Mouse (Mus musculus): ENCODE data around the gene Ncam2. TPM values are rescaled to one million over a fixed set of nuclear protein-coding genes. Genes with fewer than 3 reads are reported as not detected.

Gene Ncam2
- polyA plus RNA-seq, 1 experiment, result not detected

- H3K36me3 ChIP-seq (ENCODE audit: control insufficient read depth, insufficient read depth, low read length), result no peaks in the 10 kb centered on the region
- H3K27me3 ChIP-seq (ENCODE audit: control insufficient read depth, insufficient read depth, low read length), result no peaks in the 10 kb centered on the region
- H3K4me1 ChIP-seq (ENCODE audit: control insufficient read depth, insufficient read depth, low read length), result no peaks in the 10 kb centered on the region
- no peak overlapping the region for H3K4me3 ChIP-seq (ENCODE audit: control insufficient read depth, low read depth, low read length)
- TF ChIP-seq POLR2A (IDR thresholded peaks at IDR 0.05; ENCODE audit: control insufficient read depth, low read depth, low read length) (no peak), CTCF (IDR thresholded peaks at IDR 0.05; ENCODE audit: control insufficient read depth, insufficient read depth, insufficient replicate concordance, low read depth, low read length) (no peak)
- no peak overlapping the region for H3K27ac ChIP-seq (ENCODE audit: control insufficient read depth, insufficient read depth, low read depth, low read length)
Observed at GRCm38 (mm10) chr16:81303806-81304205, 103.3 kb downstream of the Ncam2 start.

- no peaks in the 10 kb centered on the region for H3K36me3 ChIP-seq (ENCODE audit: control insufficient read depth, insufficient read depth, low read length)
Observed at GRCm38 (mm10) chr16:81309215-81309614, 108.7 kb downstream of the Ncam2 start.

GRCm38 (mm10) chr16:81319037-81319436 is 118.5 kb downstream of the Ncam2 start:
- Histone ChIP-seq H3K4me1 (ENCODE audit: control insufficient read depth, insufficient read depth, low read length) (no peaks in the 10 kb centered on the region), H3K4me3 (ENCODE audit: control insufficient read depth, low read depth, low read length) (no peak overlapping the region), H3K36me3 (ENCODE audit: control insufficient read depth, insufficient read depth, low read length) (no peaks in the 10 kb centered on the region), H3K27ac (ENCODE audit: control insufficient read depth, insufficient read depth, low read depth, low read length) (no peak overlapping the region), H3K27me3 (ENCODE audit: control insufficient read depth, insufficient read depth, low read length) (no peaks in the 10 kb centered on the region)
- TF ChIP-seq CTCF (IDR thresholded peaks at IDR 0.05; ENCODE audit: control insufficient read depth, insufficient read depth, insufficient replicate concordance, low read depth, low read length) (no peak), POLR2A (IDR thresholded peaks at IDR 0.05; ENCODE audit: control insufficient read depth, low read depth, low read length) (no peak)

More at GRCm38 (mm10) chr16:81309215-81309614, 108.7 kb downstream of the Ncam2 start:
- TF ChIP-seq CTCF (IDR thresholded peaks at IDR 0.05; ENCODE audit: control insufficient read depth, insufficient read depth, insufficient replicate concordance, low read depth, low read length) (no peak), POLR2A (IDR thresholded peaks at IDR 0.05; ENCODE audit: control insufficient read depth, low read depth, low read length) (no peak)
- Histone ChIP-seq H3K27me3 (ENCODE audit: control insufficient read depth, insufficient read depth, low read length) (no peaks in the 10 kb centered on the region), H3K27ac (ENCODE audit: control insufficient read depth, insufficient read depth, low read depth, low read length) (no peak overlapping the region), H3K4me1 (ENCODE audit: control insufficient read depth, insufficient read depth, low read length) (no peaks in the 10 kb centered on the region), H3K4me3 (ENCODE audit: control insufficient read depth, low read depth, low read length) (no peak overlapping the region)

- no peaks in the 10 kb centered on the region for H3K27me3 ChIP-seq (ENCODE audit: control insufficient read depth, insufficient read depth, low read length)
- no peak overlapping the region for H3K27ac ChIP-seq (ENCODE audit: control insufficient read depth, insufficient read depth, low read depth, low read length)
- no peaks in the 10 kb centered on the region for H3K4me1 ChIP-seq (ENCODE audit: control insufficient read depth, insufficient read depth, low read length)
- no peak overlapping the region for H3K4me3 ChIP-seq (ENCODE audit: control insufficient read depth, low read depth, low read length)
- H3K36me3 ChIP-seq (ENCODE audit: control insufficient read depth, insufficient read depth, low read length), result no peaks in the 10 kb centered on the region
- no peak for TF ChIP-seq CTCF (IDR thresholded peaks at IDR 0.05; ENCODE audit: control insufficient read depth, insufficient read depth, insufficient replicate concordance, low read depth, low read length)
- no peak for TF ChIP-seq POLR2A (IDR thresholded peaks at IDR 0.05; ENCODE audit: control insufficient read depth, low read depth, low read length)
Observed at GRCm38 (mm10) chr16:81330539-81330938, 130.0 kb downstream of the Ncam2 start.

GRCm38 (mm10) chr16:81365901-81366300 is 165.4 kb downstream of the Ncam2 start:
- Histone ChIP-seq H3K27me3 (ENCODE audit: control insufficient read depth, insufficient read depth, low read length) (no peaks in the 10 kb centered on the region), H3K4me1 (ENCODE audit: control insufficient read depth, insufficient read depth, low read length) (no peaks in the 10 kb centered on the region), H3K27ac (ENCODE audit: control insufficient read depth, insufficient read depth, low read depth, low read length) (no peak overlapping the region), H3K4me3 (ENCODE audit: control insufficient read depth, low read depth, low read length) (no peak overlapping the region), H3K36me3 (ENCODE audit: control insufficient read depth, insufficient read depth, low read length) (no peaks in the 10 kb centered on the region)
- TF ChIP-seq CTCF (IDR thresholded peaks at IDR 0.05; ENCODE audit: control insufficient read depth, insufficient read depth, insufficient replicate concordance, low read depth, low read length), result no peak
- TF ChIP-seq POLR2A (IDR thresholded peaks at IDR 0.05; ENCODE audit: control insufficient read depth, low read depth, low read length), result no peak

GRCm38 (mm10) chr16:81374234-81374633 is 173.7 kb downstream of the Ncam2 start:
- Histone ChIP-seq H3K36me3 (ENCODE audit: control insufficient read depth, insufficient read depth, low read length) (no peaks in the 10 kb centered on the region), H3K27ac (ENCODE audit: control insufficient read depth, insufficient read depth, low read depth, low read length) (no peak overlapping the region), H3K4me3 (ENCODE audit: control insufficient read depth, low read depth, low read length) (no peak overlapping the region), H3K4me1 (ENCODE audit: control insufficient read depth, insufficient read depth, low read length) (no peaks in the 10 kb centered on the region), H3K27me3 (ENCODE audit: control insufficient read depth, insufficient read depth, low read length) (no peaks in the 10 kb centered on the region)
- no peak for TF ChIP-seq POLR2A (IDR thresholded peaks at IDR 0.05; ENCODE audit: control insufficient read depth, low read depth, low read length)
- no peak for TF ChIP-seq CTCF (IDR thresholded peaks at IDR 0.05; ENCODE audit: control insufficient read depth, insufficient read depth, insufficient replicate concordance, low read depth, low read length)

- Histone ChIP-seq H3K4me3 (ENCODE audit: control insufficient read depth, low read depth, low read length) (no peak overlapping the region), H3K36me3 (ENCODE audit: control insufficient read depth, insufficient read depth, low read length) (no peaks in the 10 kb centered on the region), H3K27ac (ENCODE audit: control insufficient read depth, insufficient read depth, low read depth, low read length) (no peak overlapping the region), H3K4me1 (ENCODE audit: control insufficient read depth, insufficient read depth, low read length) (no peaks in the 10 kb centered on the region), H3K27me3 (ENCODE audit: control insufficient read depth, insufficient read depth, low read length) (no peaks in the 10 kb centered on the region)
- TF ChIP-seq CTCF (IDR thresholded peaks at IDR 0.05; ENCODE audit: control insufficient read depth, insufficient read depth, insufficient replicate concordance, low read depth, low read length), result no peak
- no peak for TF ChIP-seq POLR2A (IDR thresholded peaks at IDR 0.05; ENCODE audit: control insufficient read depth, low read depth, low read length)
Observed at GRCm38 (mm10) chr16:81380434-81380833, 179.9 kb downstream of the Ncam2 start.

GRCm38 (mm10) chr16:81388646-81389045 is 188.1 kb downstream of the Ncam2 start:
- H3K36me3 ChIP-seq (ENCODE audit: control insufficient read depth, insufficient read depth, low read length), result no peaks in the 10 kb centered on the region
- H3K4me1 ChIP-seq (ENCODE audit: control insufficient read depth, insufficient read depth, low read length), result no peaks in the 10 kb centered on the region
- H3K27ac ChIP-seq (ENCODE audit: control insufficient read depth, insufficient read depth, low read depth, low read length), result no peak overlapping the region
- H3K4me3 ChIP-seq (ENCODE audit: control insufficient read depth, low read depth, low read length), result no peak overlapping the region
- TF ChIP-seq CTCF (IDR thresholded peaks at IDR 0.05; ENCODE audit: control insufficient read depth, insufficient read depth, insufficient replicate concordance, low read depth, low read length), result no peak
- no peak for TF ChIP-seq POLR2A (IDR thresholded peaks at IDR 0.05; ENCODE audit: control insufficient read depth, low read depth, low read length)
- H3K27me3 ChIP-seq (ENCODE audit: control insufficient read depth, insufficient read depth, low read length), result no peaks in the 10 kb centered on the region

Measured in testis, adult 2 months (tissue).